Mouse (Mus musculus): ENCODE results near the gene Olfr517.

The Olfr517 gene

DNA sequence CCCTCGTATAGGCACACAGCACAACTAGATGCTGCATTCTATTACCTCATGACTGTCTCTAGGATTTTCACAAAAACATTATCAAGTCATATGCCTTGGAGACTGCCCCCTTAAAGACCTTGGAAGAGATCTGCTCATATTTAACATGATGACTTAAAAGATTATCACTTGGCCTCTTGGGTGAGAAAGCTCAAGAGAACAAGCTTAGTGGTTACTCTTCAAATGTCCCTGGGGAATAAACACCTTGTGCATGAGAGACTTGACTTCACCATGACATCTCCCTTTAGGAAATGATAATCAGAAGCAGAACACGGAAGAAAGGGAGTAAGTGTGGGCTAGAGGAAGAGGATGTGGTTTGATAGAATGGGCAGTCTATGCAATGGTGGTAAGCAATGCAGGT, at the start of gene Olfr517:
Olfr517 (minus strand) TSS at position 101 of the 400 bp plus-strand sequence.
- no peak for DNase-seq (ENCODE audit: low spot score)

DNA sequence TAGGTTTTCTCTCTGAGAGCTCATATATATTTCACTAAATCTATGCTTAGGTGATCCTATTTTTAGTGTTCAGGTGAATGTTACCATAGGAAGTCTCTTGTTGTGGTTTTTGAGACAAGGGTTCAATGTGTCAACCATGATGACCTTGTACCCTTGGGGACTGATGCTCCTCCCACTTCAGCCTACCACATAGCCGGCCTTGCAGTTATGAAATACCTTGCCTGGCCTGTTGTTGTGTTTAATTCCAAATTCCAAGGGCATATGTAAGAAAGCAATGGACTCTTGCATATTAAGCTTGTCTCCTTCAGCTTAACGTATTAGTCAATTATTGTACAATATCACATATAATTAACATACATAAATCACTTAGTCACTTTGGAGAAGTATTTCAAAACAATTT, 31.8 kb upstream of the Olfr517 start:
- DNase-seq (ENCODE audit: low spot score) = no peak

- no peak for DNase-seq (ENCODE audit: low spot score)
Observed at GRCm38 (mm10) chr7:108894320-108894719, 22.1 kb upstream of the Olfr517 start, which contains the start of gene Olfr519. TSS of gene Olfr519 (minus strand) at chr7:108894420.

GRCm38 (mm10) chr7:108884906-108885305, 12.7 kb upstream of the Olfr517 start, which contains the start of gene Olfr518:
TSS of gene Olfr518 (minus strand) at chr7:108885006.
- no peak for DNase-seq (ENCODE audit: low spot score)

GRCm38 (mm10) chr7:108850429-108850828, 21.8 kb downstream of the Olfr517 start, which contains the start of gene Olfr516:
TSS of gene Olfr516 (minus strand) at chr7:108850529.
- DNase-seq (ENCODE audit: low spot score) = no peak

- no peak for DNase-seq (ENCODE audit: low spot score)
Observed at GRCm38 (mm10) chr7:108825897-108826296, 46.3 kb downstream of the Olfr517 start, which contains the start of gene Olfr514. TSS of gene Olfr514 (minus strand) at chr7:108825997.

All from MN1 (cell line).